Mouse (Mus musculus) CH12.LX (cell line): ENCODE data around the gene Zcchc24. TPM values are rescaled to one million over a fixed set of nuclear protein-coding genes. Genes with fewer than 3 reads are reported as not detected.

ENCODE experiments used
- DNase-seq: peaks from one replicate; pipeline ENCODE4 v3.0.0-alpha.2; 2013; ENCODE audit errors: extremely low read depth
- H3K27ac ChIP-seq: 2 replicates; pipeline ENCODE4 v1.5.1; 2012; ENCODE audit warnings: low read depth, mild to moderate bottlenecking, control low read depth, moderate library complexity; ENCODE audit not compliant: insufficient read depth
- H3K27me3 ChIP-seq: replicated peaks from 2 replicates; pipeline ENCODE3; 2012; ENCODE audit warnings: inconsistent platforms
- H3K36me3 ChIP-seq, 2 experiments: replicated peaks in 1 of 2; 2 replicates each; pipeline versions ENCODE3 to v1.6.1; 2012; ENCODE audit warnings: inconsistent platforms in 1 of 2, low read length in 1 of 2, mild to moderate bottlenecking in 1 of 2, mixed read lengths in 1 of 2, moderate library complexity in 1 of 2; ENCODE audit not compliant: control insufficient read depth in 1 of 2, insufficient read depth in 1 of 2
- H3K4me1 ChIP-seq, 2 experiments: 2 replicates each; pipeline ENCODE4 v1.6.1; 2012; ENCODE audit warnings: inconsistent platforms in 1 of 2, moderate library complexity in 1 of 2; ENCODE audit not compliant: insufficient read depth in 2 of 2, control insufficient read depth in 1 of 2
- H3K4me2 ChIP-seq: 2 replicates; pipeline ENCODE4 v1.6.1; 2012; ENCODE audit warnings: low read depth, mild to moderate bottlenecking, control low read depth; ENCODE audit not compliant: poor library complexity, insufficient read depth, severe bottlenecking
- H3K4me3 ChIP-seq, 3 experiments: fragments of 150-350 bp in 1 of 3; sonication (generic) in 1 of 3; replicated peaks in 1 of 3; 2 replicates each; pipeline versions ENCODE3 to v1.5.1; 2011 to 2012; ENCODE audit warnings: low read depth in 2 of 3, low read length in 2 of 3, mild to moderate bottlenecking in 2 of 3, moderate library complexity in 2 of 3, control low read depth in 1 of 3, improper control_type of control experiment in 1 of 3, inconsistent platforms in 1 of 3, mixed read lengths in 1 of 3; ENCODE audit not compliant: poor library complexity in 1 of 3
- H3K79me2 ChIP-seq: replicated peaks from 2 replicates; pipeline ENCODE4 v1.6.1; 2012; ENCODE audit warnings: mild to moderate bottlenecking, moderate library complexity; ENCODE audit not compliant: control insufficient read depth, poor library complexity, insufficient read depth, severe bottlenecking; ENCODE audit errors: extremely low read depth
- H3K9ac ChIP-seq: 2 replicates; pipeline ENCODE4 v1.6.1; 2012; ENCODE audit warnings: low read depth, mild to moderate bottlenecking, control low read depth, moderate library complexity; ENCODE audit not compliant: insufficient read depth
- H3K9me3 ChIP-seq: replicated peaks from 2 replicates; pipeline ENCODE3; 2012; ENCODE audit warnings: low read length, inconsistent platforms, mixed read lengths
- CHD2 ChIP-seq: IDR thresholded peaks from 2 replicates; pipeline ENCODE4 v1.6.1; 2011; ENCODE audit warnings: low read length, improper control_type of control experiment
- CTCF ChIP-seq, 2 experiments: IDR thresholded peaks in 1 of 2; conservative IDR thresholded peaks in 1 of 2; 2 replicates each; pipeline ENCODE4 v1.5.1; 2011 to 2012; ENCODE audit warnings: low read depth in 2 of 2, low read length in 2 of 2, improper control_type of control experiment in 1 of 2, inconsistent platforms in 1 of 2, mild to moderate bottlenecking in 1 of 2, moderate library complexity in 1 of 2
- ELF1 ChIP-seq: IDR thresholded peaks from 2 replicates; pipeline ENCODE4 v1.6.1; 2014; ENCODE audit warnings: low read depth, mild to moderate bottlenecking, inconsistent platforms, low read length, improper control_type of control experiment
- EP300 ChIP-seq: IDR thresholded peaks from 2 replicates; pipeline ENCODE4 v1.6.1; 2011; ENCODE audit warnings: low read length, improper control_type of control experiment
- ETS1 ChIP-seq: conservative IDR thresholded peaks from 2 replicates; pipeline ENCODE4 v1.6.1; 2012; ENCODE audit warnings: low read depth, mild to moderate bottlenecking, inconsistent platforms, low read length, improper control_type of control experiment, moderate library complexity
- HCFC1 ChIP-seq: IDR thresholded peaks from 2 replicates; pipeline ENCODE4 v1.6.1; 2012; ENCODE audit warnings: low read depth, mild to moderate bottlenecking, inconsistent platforms, low read length, improper control_type of control experiment
- IRF4 ChIP-seq: IDR thresholded peaks from 2 replicates; pipeline ENCODE4 v1.6.1; 2014; ENCODE audit warnings: low read depth, mild to moderate bottlenecking, inconsistent platforms, low read length, improper control_type of control experiment
- JUN ChIP-seq: IDR thresholded peaks from 2 replicates; pipeline ENCODE4 v1.6.1; 2011; ENCODE audit warnings: low read depth, mild to moderate bottlenecking, low read length, improper control_type of control experiment, moderate library complexity; ENCODE audit not compliant: insufficient read depth
- KAT2A ChIP-seq: IDR thresholded peaks from 2 replicates; pipeline ENCODE4 v1.6.1; 2012; ENCODE audit warnings: low read length, improper control_type of control experiment, inconsistent platforms; ENCODE audit not compliant: insufficient replicate concordance
- MAFK ChIP-seq: IDR thresholded peaks from 2 replicates; pipeline ENCODE4 v1.6.1; 2011; ENCODE audit warnings: low read length, improper control_type of control experiment; ENCODE audit not compliant: insufficient replicate concordance
- MAZ ChIP-seq: IDR thresholded peaks from 2 replicates; pipeline ENCODE4 v1.6.1; 2012; ENCODE audit warnings: low read depth, mild to moderate bottlenecking, inconsistent platforms, low read length, improper control_type of control experiment, moderate library complexity
- MEF2A ChIP-seq: IDR thresholded peaks from 2 replicates; pipeline ENCODE4 v1.6.1; 2014; ENCODE audit warnings: low read depth, mild to moderate bottlenecking, inconsistent platforms, low read length, improper control_type of control experiment, borderline replicate concordance
- MXI1 ChIP-seq: IDR thresholded peaks from 2 replicates; pipeline ENCODE4 v1.6.1; 2011; ENCODE audit warnings: mild to moderate bottlenecking, low read depth, low read length, improper control_type of control experiment
- MYC ChIP-seq: IDR thresholded peaks from 2 replicates; pipeline ENCODE4 v1.6.1; 2011; ENCODE audit warnings: low read depth, mild to moderate bottlenecking, improper control_type of control experiment, low read length
- NELFE ChIP-seq: IDR thresholded peaks from 2 replicates; pipeline ENCODE4 v1.6.1; 2011; ENCODE audit warnings: low read depth, low read length, improper control_type of control experiment
- NRF1 ChIP-seq: IDR thresholded peaks from 2 replicates; pipeline ENCODE4 v1.6.1; 2014; ENCODE audit warnings: low read depth, mild to moderate bottlenecking, inconsistent platforms, low read length, improper control_type of control experiment, moderate library complexity
- PAX5 ChIP-seq: IDR thresholded peaks from 2 replicates; pipeline ENCODE4 v1.6.1; 2012; ENCODE audit warnings: low read length, inconsistent platforms, mixed read lengths
- POLR2A ChIP-seq: IDR thresholded peaks from 2 replicates; pipeline ENCODE4 v1.6.1; 2011; ENCODE audit warnings: low read depth, mild to moderate bottlenecking, improper control_type of control experiment, low read length
- POLR2AphosphoS2 ChIP-seq: IDR thresholded peaks from 2 replicates; pipeline ENCODE4 v1.6.1; 2011; ENCODE audit warnings: low read depth, low read length, improper control_type of control experiment
- RAD21 ChIP-seq: IDR thresholded peaks from 2 replicates; pipeline ENCODE4 v1.6.1; 2011; ENCODE audit warnings: low read depth, mild to moderate bottlenecking, low read length, improper control_type of control experiment, moderate library complexity
- SIN3A ChIP-seq: IDR thresholded peaks from 2 replicates; pipeline ENCODE4 v1.6.1; 2012; ENCODE audit warnings: low read length, improper control_type of control experiment, inconsistent platforms
- TCF12 ChIP-seq: IDR thresholded peaks from 2 replicates; pipeline ENCODE4 v1.6.1; 2014; ENCODE audit warnings: low read depth, mild to moderate bottlenecking, inconsistent platforms, low read length, improper control_type of control experiment
- UBTF ChIP-seq: IDR thresholded peaks from 2 replicates; pipeline ENCODE4 v1.6.1; 2012; ENCODE audit warnings: low read depth, mild to moderate bottlenecking, inconsistent platforms, low read length, improper control_type of control experiment, moderate library complexity
- USF1 ChIP-seq: IDR thresholded peaks from 2 replicates; pipeline ENCODE4 v1.6.1; 2014; ENCODE audit warnings: low read depth, mild to moderate bottlenecking, inconsistent platforms, low read length, improper control_type of control experiment
- USF2 ChIP-seq: conservative IDR thresholded peaks from 2 replicates; pipeline ENCODE4 v1.6.1; 2011; ENCODE audit warnings: low read depth, low read length, improper control_type of control experiment
- ZC3H11A ChIP-seq: IDR thresholded peaks from 2 replicates; pipeline ENCODE4 v1.6.1; 2012; ENCODE audit warnings: low read depth, mild to moderate bottlenecking, inconsistent platforms, low read length, improper control_type of control experiment
- ZMIZ1 ChIP-seq: IDR thresholded peaks from 2 replicates; pipeline ENCODE4 v1.6.1; 2012; ENCODE audit warnings: low read depth, mild to moderate bottlenecking, inconsistent platforms, low read length, improper control_type of control experiment
- ZNF384 ChIP-seq: IDR thresholded peaks from 2 replicates; pipeline ENCODE4 v1.6.1; 2012; ENCODE audit warnings: low read depth, low read length, improper control_type of control experiment, inconsistent platforms
- dilution Hi-C: fragments of 300-500 bp; cut with MboI; formaldehyde crosslinking; loops from 2 replicates; pipeline ENCODE4 v1.14.3; 2020; ENCODE audit warnings: low sequenced_read_pairs; ENCODE audit not compliant: extremely low pct_unique_long_range_greater_than_20kb, extremely low pct_ligation_motif_present
- in situ Hi-C: fragments of 300-500 bp; cut with MboI; formaldehyde crosslinking; loops from 3 replicates; pipeline ENCODE4 v1.14.3; 2019; ENCODE audit warnings: low sequenced_read_pairs, low pct_ligation_motif_present, low pct_unique_long_range_greater_than_20kb, mixed read lengths
- polyA plus RNA-seq: library from polyadenylated mRNA; unstranded; fragments of >175 nt; gene quantifications from 2 replicates; pipeline ENCODE4 v1.2.1, GENCODE M21; 2012; ENCODE audit warnings: low read depth; ENCODE audit not compliant: insufficient read length
- total RNA-seq, 2 experiments: library from RNA; depleted of rRNA; stranded (reverse); fragments of 300-350 nt in 1 of 2; fragments of >200 nt in 1 of 2; gene quantifications; 2 replicates each; pipeline ENCODE4 v1.2.3; 2012 to 2014

The Zcchc24 gene
- total and polyA plus RNA-seq, 3 experiments = 0.05 to 0.44 (median 0.08) TPM

DNA sequence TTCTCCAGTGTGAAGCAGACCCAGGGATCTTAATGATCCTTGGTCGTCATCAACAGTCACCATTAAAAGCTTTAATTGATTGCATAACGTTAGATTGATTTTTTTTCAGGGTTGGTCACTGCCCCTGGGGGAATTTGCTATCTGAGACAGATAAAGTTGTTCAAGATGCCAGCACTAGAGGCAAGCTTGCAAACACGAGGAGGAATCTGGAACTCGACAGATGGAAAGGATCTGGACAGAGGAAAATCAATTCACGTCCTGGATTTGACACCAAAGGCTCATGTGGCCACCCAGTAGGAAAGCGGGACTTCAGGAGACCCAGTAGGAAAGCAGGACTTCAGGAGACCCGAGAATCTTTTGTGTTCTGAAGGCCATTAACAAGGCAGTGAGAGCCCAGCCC, 14.4 kb upstream of the Zcchc24 start:
- Histone ChIP-seq H3K36me3 (no peaks in the 10 kb centered on the region), H3K4me2 (no peak overlapping the region), H3K79me2 (no peaks in the 10 kb centered on the region), H3K9me3 (no peaks in the 10 kb centered on the region), H3K4me1 (peaks cover 2 to 27% of the 10 kb centered on the region in 2 experiments; a peak in 2 of 4 replicates), H3K9ac (no peak overlapping the region), H3K27ac (no peak overlapping the region), H3K4me3 (no peak overlapping the region), H3K27me3 (no peaks in the 10 kb centered on the region)
- in situ Hi-C loops (loop anchor here (5.0 kb wide), 1 partner anchor 36 kb away; no protein-coding TSS in a partner anchor), dilution Hi-C loops (no loop called here)
- no peak for TF ChIP-seq CHD2
- TF ChIP-seq UBTF = no peak
- TF ChIP-seq HCFC1 = no peak
- no peak for TF ChIP-seq EP300
- no peak for TF ChIP-seq USF1
- TF ChIP-seq POLR2AphosphoS2 = no peak
- TF ChIP-seq PAX5 = no peak
- no peak for TF ChIP-seq ELF1
- no peak for TF ChIP-seq MXI1
- no peak for TF ChIP-seq ETS1
- no peak for TF ChIP-seq NELFE
- TF ChIP-seq MYC = no peak
- no peak for TF ChIP-seq KAT2A
- TF ChIP-seq ZMIZ1 = no peak
- no peak for TF ChIP-seq MAFK
- TF ChIP-seq TCF12 = no peak
- TF ChIP-seq JUN = no peak
- TF ChIP-seq NRF1 = no peak
- TF ChIP-seq RAD21 = no peak
- TF ChIP-seq MEF2A = no peak
- DNase-seq = no peak

- H3K4me1 ChIP-seq = peaks cover 2 to 12% of the 10 kb centered on the region in 2 experiments; a peak in 2 of 4 replicates
- no peaks in the 10 kb centered on the region for H3K79me2 ChIP-seq
- in situ Hi-C loops (loop anchor here (5.0 kb wide), 1 partner anchor 33 kb away; no protein-coding TSS in a partner anchor), dilution Hi-C loops (no loop called here)
- H3K27ac ChIP-seq = no peak overlapping the region
- H3K9ac ChIP-seq = no peak overlapping the region
- H3K36me3 ChIP-seq = no peaks in the 10 kb centered on the region
- H3K27me3 ChIP-seq = peaks cover 8% of the 10 kb centered on the region
- H3K4me2 ChIP-seq = no peak overlapping the region
- H3K9me3 ChIP-seq = no peaks in the 10 kb centered on the region
- no peak overlapping the region for H3K4me3 ChIP-seq
- DNase-seq = no peak
- no peak for TF ChIP-seq ELF1
- TF ChIP-seq CTCF (conservative IDR thresholded peaks at IDR 0.05 in 1 of 2, IDR thresholded peaks at IDR 0.05 in 1 of 2; ENCODE audit: low read depth in 2 of 2, low read length in 2 of 2) = no peak
- no peak for TF ChIP-seq ZMIZ1
- no peak for TF ChIP-seq USF2
- TF ChIP-seq ZNF384 = no peak
- TF ChIP-seq SIN3A = no peak
- no peak for TF ChIP-seq MEF2A
- TF ChIP-seq JUN = no peak
- no peak for TF ChIP-seq ZC3H11A
- TF ChIP-seq POLR2A = no peak
- TF ChIP-seq NELFE = no peak
- no peak for TF ChIP-seq NRF1
- TF ChIP-seq MAZ = no peak
- TF ChIP-seq RAD21 = no peak
- no peak for TF ChIP-seq IRF4
These were observed 11.8 kb upstream of the Zcchc24 start for GRCm38 (mm10) chr14:25780601-25781000.
